Mouse (Mus musculus): Measurements from ENCODE around the gene Fmo3.

GRCm38 (mm10) chr1:162932386-162932785 is 51.9 kb downstream of the Fmo3 start:
- TF ChIP-seq CTCF (conservative IDR thresholded peaks at IDR 0.05; ENCODE audit: low read length), result no peak
- TF ChIP-seq NANOG (IDR thresholded peaks at IDR 0.05; ENCODE audit: borderline replicate concordance, low read length), result no peak
- TF ChIP-seq POU5F1 (IDR thresholded peaks at IDR 0.05; ENCODE audit: borderline replicate concordance, low read length), result no peak
